Mouse (Mus musculus) midbrain, embryonic 14.5 days (tissue): ENCODE data around the gene Efcab3. TPM values are rescaled to one million over a fixed set of nuclear protein-coding genes. Genes with fewer than 3 reads are reported as not detected.
"Not testable (repeated sequence)": the region's sequence is repeated elsewhere in the genome, so short reads cannot be mapped to it uniquely, and the experiment has no call there.

Source experiments
- ATAC-seq: fragments of 200-750 bp; cut with Nextera tagmentation; 2 replicates; pipeline ENCODE4 v1.8.0; 2017; ENCODE audit warnings: moderate number of reproducible peaks, moderate library complexity; ENCODE audit not compliant: low FRiP score, low TSS enrichment
- DNase-seq: peaks from one replicate; pipeline ENCODE4 v3.0.0-alpha.2; 2015
- H3K27ac ChIP-seq: fragments of 300-500 bp; sonication (generic); replicated peaks from 2 replicates; pipeline ENCODE4 v1.5.1; 2014; ENCODE audit warnings: mild to moderate bottlenecking, low read depth, low read length, moderate library complexity
- H3K27me3 ChIP-seq: fragments of 300-500 bp; sonication (generic); 2 replicates; pipeline ENCODE4 v1.6.1; 2014; ENCODE audit warnings: low read length, control low read depth, mixed read lengths; ENCODE audit not compliant: control insufficient read depth, insufficient read depth
- H3K36me3 ChIP-seq: fragments of 300-500 bp; sonication (generic); 2 replicates; pipeline ENCODE4 v1.6.1; 2014; ENCODE audit warnings: low read length, control low read depth; ENCODE audit not compliant: control insufficient read depth, insufficient read depth
- H3K4me1 ChIP-seq: fragments of 300-500 bp; sonication (generic); 2 replicates; pipeline ENCODE4 v1.6.1; 2014; ENCODE audit warnings: mild to moderate bottlenecking, antibody characterized with exemption, low read length, control low read depth; ENCODE audit not compliant: control insufficient read depth, insufficient read depth
- H3K4me2 ChIP-seq: fragments of 300-500 bp; sonication (generic); 2 replicates; pipeline ENCODE4 v1.6.1; 2014; ENCODE audit warnings: mild to moderate bottlenecking, low read length, moderate library complexity
- H3K4me3 ChIP-seq: fragments of 300-500 bp; sonication (generic); replicated peaks from 2 replicates; pipeline ENCODE4 v1.5.1; 2014; ENCODE audit warnings: low read depth, low read length
- H3K9ac ChIP-seq: fragments of 300-500 bp; sonication (generic); replicated peaks from 2 replicates; pipeline ENCODE4 v1.6.1; 2014; ENCODE audit warnings: mild to moderate bottlenecking, low read length, moderate library complexity
- H3K9me3 ChIP-seq: fragments of 300-500 bp; sonication (generic); 2 replicates; pipeline ENCODE4 v1.6.1; 2016; ENCODE audit warnings: low read length, control low read depth, mixed read lengths; ENCODE audit not compliant: control insufficient read depth
- WGBS: fragments of 180-500 bp; shearing (Covaris S2); extraction: QIAGEN DNeasy Blood & Tissue Kit; methylation state at CpG from one replicate; pipeline ENCODE4 v1.1.7; 2014; 5-methylcytosine and 5-hydroxymethylcytosine counted together
- polyA plus RNA-seq: library from polyadenylated mRNA; unstranded; fragments of >200 nt; fragmentation: Nextera tagmentation; extraction: Ambion mirVana; gene quantifications from 2 replicates; pipeline ENCODE4 v1.2.1, GENCODE M21; 2014

Efcab3 gene
- polyA plus RNA-seq, 1 experiment from 2014 or later: not detected

GRCm38 (mm10) chr11:105120551-105121061 lies 57.2 kb downstream of the Efcab3 start:
- no peaks in the 10 kb centered on the region for H3K9me3 ChIP-seq
- no peak overlapping the region for H3K27ac ChIP-seq
- 35% methylated on average over 4 of the region's 4 CpGs for WGBS
- H3K4me3 ChIP-seq: no peak overlapping the region
- ATAC-seq (no peak), DNase-seq (no peak)
- H3K27me3 ChIP-seq: no peaks in the 10 kb centered on the region
- no peaks in the 10 kb centered on the region for H3K36me3 ChIP-seq
- H3K4me1 ChIP-seq: no peaks in the 10 kb centered on the region
- no peak overlapping the region for H3K9ac ChIP-seq
- H3K4me2 ChIP-seq: no peak overlapping the region

- not testable (repeated sequence) for H3K9ac ChIP-seq
Observed at GRCm38 (mm10) chr11:105121792-105122191, 58.4 kb downstream of the Efcab3 start.

GRCm38 (mm10) chr11:105123986-105124385 lies 60.6 kb downstream of the Efcab3 start:
- Histone ChIP-seq H3K9me3 (no peaks in the 10 kb centered on the region), H3K36me3 (no peaks in the 10 kb centered on the region), H3K4me1 (peaks cover 9% of the 10 kb centered on the region), H3K9ac (no peak overlapping the region), H3K27ac (no peak overlapping the region), H3K4me3 (no peak overlapping the region), H3K27me3 (no peaks in the 10 kb centered on the region), H3K4me2 (no peak overlapping the region)
- 6% methylated on average over 9 of the region's 9 CpGs for WGBS
- ATAC-seq: no peak
- DNase-seq: peak; percentile 82

More at GRCm38 (mm10) chr11:105121792-105122191, 58.4 kb downstream of the Efcab3 start:
- H3K27ac ChIP-seq, H3K36me3 ChIP-seq, H3K4me3 ChIP-seq, ATAC-seq, H3K9me3 ChIP-seq, H3K4me1 ChIP-seq, DNase-seq, H3K4me2 ChIP-seq, H3K27me3 ChIP-seq: not testable (repeated sequence)
- 77% methylated on average over 5 of the region's 5 CpGs for WGBS

- H3K4me3 ChIP-seq: peak within 1 kb of the TSS; percentile 96
- peaks cover 5% of the 10 kb centered on the region; the same call in 1 of the 2 replicates for H3K36me3 ChIP-seq
- peak within 1 kb of the TSS; percentile 79 for H3K27ac ChIP-seq
- 2% methylated on average over 38 of the region's 38 CpGs for WGBS
- no peaks in the 10 kb centered on the region for H3K27me3 ChIP-seq
- DNase-seq (peak; percentile 96), ATAC-seq (peak; percentile 91)
- H3K9ac ChIP-seq: peak within 1 kb of the TSS; percentile 65
- H3K9me3 ChIP-seq: no peaks in the 10 kb centered on the region
- H3K4me1 ChIP-seq: peaks cover 9% of the 10 kb centered on the region
- peak within 1 kb of the TSS; percentile 86 for H3K4me2 ChIP-seq
Observed at GRCm38 (mm10) chr11:105125735-105126519, 62.5 kb downstream of the Efcab3 start, which contains the start of gene Mettl2. Gene Mettl2, plus strand, starts transcription at chr11:105126425.

- no peak for DNase-seq
- peak overlapping the region; percentile 86 for H3K4me2 ChIP-seq
- H3K9ac ChIP-seq: peak overlapping the region; percentile 65
- 0 out of 2 replicates have a peak, but pooled peaks have one; percentile 7 for ATAC-seq
- H3K4me1 ChIP-seq: peaks cover 9% of the 10 kb centered on the region
- H3K27ac ChIP-seq: peak overlapping the region; percentile 79; the same call in 1 of the 2 replicates
- H3K27me3 ChIP-seq: no peaks in the 10 kb centered on the region
- peak overlapping the region; percentile 96 for H3K4me3 ChIP-seq
- no peaks in the 10 kb centered on the region for H3K9me3 ChIP-seq
- peaks cover 11% of the 10 kb centered on the region for H3K36me3 ChIP-seq
- under 1% methylated on average over 49 of the region's 49 CpGs for WGBS
Observed at GRCm38 (mm10) chr11:105126520-105127029, 63.2 kb downstream of the Efcab3 start.

GRCm38 (mm10) chr11:105135692-105136091 lies 72.3 kb downstream of the Efcab3 start:
- no peak overlapping the region for H3K4me2 ChIP-seq
- ATAC-seq: no peak
- DNase-seq: no peak
- no peaks in the 10 kb centered on the region for H3K27me3 ChIP-seq
- no peaks in the 10 kb centered on the region for H3K9me3 ChIP-seq
- peaks cover 94% of the 10 kb centered on the region for H3K36me3 ChIP-seq
- no peaks in the 10 kb centered on the region for H3K4me1 ChIP-seq
- H3K27ac ChIP-seq: no peak overlapping the region
- H3K9ac ChIP-seq: no peak overlapping the region
- no peak overlapping the region for H3K4me3 ChIP-seq
- WGBS: 99% methylated on average over 7 of the region's 7 CpGs

- not testable (repeated sequence) for H3K27me3 ChIP-seq, H3K4me2 ChIP-seq, H3K9me3 ChIP-seq, H3K9ac ChIP-seq, H3K4me3 ChIP-seq, DNase-seq, H3K27ac ChIP-seq, ATAC-seq, H3K4me1 ChIP-seq
- 96% methylated on average over 2 of the region's 2 CpGs for WGBS
- peaks cover 88% of the 10 kb centered on the region for H3K36me3 ChIP-seq
Observed at GRCm38 (mm10) chr11:105137255-105137654, 73.9 kb downstream of the Efcab3 start.

- DNase-seq, ATAC-seq, H3K9me3 ChIP-seq, H3K4me3 ChIP-seq, H3K9ac ChIP-seq, H3K27ac ChIP-seq, H3K4me2 ChIP-seq, H3K4me1 ChIP-seq, H3K27me3 ChIP-seq: not testable (repeated sequence)
- 99% methylated on average over 7 of the region's 8 CpGs for WGBS
- H3K36me3 ChIP-seq: peaks cover 57% of the 10 kb centered on the region
Observed at GRCm38 (mm10) chr11:105140512-105140911, 77.1 kb downstream of the Efcab3 start.
